Mouse (Mus musculus): Measurements from ENCODE around the gene Fcrlb. TPM values are rescaled to one million over a fixed set of nuclear protein-coding genes. Genes with fewer than 3 reads are reported as not detected.

Fcrlb gene
- polyA plus RNA-seq, 2 experiments = 0.08 TPM; not detected in 1

DNA sequence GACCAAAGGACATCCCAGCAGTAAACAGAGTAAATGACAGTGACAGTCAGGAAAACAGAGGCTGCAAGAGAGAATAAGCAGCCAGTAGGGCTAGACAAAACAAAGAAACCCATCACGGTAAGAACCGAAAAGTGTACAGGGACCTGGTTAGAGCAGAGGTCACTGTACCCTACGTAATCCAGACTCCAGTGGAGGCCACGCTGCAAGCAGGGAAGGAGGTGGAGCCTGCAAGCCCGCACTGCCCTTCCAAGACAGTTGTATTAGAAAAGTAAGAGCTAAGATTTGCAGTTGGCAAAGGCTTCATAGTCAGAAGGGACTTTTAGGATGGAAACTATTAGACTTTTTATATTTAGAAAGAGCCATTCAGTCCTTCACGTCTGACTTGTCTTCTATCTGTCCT, 14.2 kb upstream of the Fcrlb start:
- no peak overlapping the region for H3K4me3 ChIP-seq (replicated peaks; ENCODE audit: low read length)
- no peaks in the 10 kb centered on the region for H3K9me3 ChIP-seq (ENCODE audit: control insufficient read depth, low read length)
- no peak for TF ChIP-seq POLR2A (IDR thresholded peaks at IDR 0.05; ENCODE audit: borderline replicate concordance, extremely low read depth, insufficient read depth, insufficient read length)
- no peaks in the 10 kb centered on the region for H3K27me3 ChIP-seq (ENCODE audit: control insufficient read depth, insufficient read depth, low read length)
- WGBS = 57% methylated on average over 6 of the region's 6 CpGs
- H3K4me2 ChIP-seq (replicated peaks; ENCODE audit: low read depth, low read length, severe bottlenecking) = no peak overlapping the region
- no peak for DNase-seq (ENCODE audit: low spot score)
- no peaks in the 10 kb centered on the region for H3K36me3 ChIP-seq (ENCODE audit: control insufficient read depth, insufficient read depth, low read length)
- ATAC-seq (ENCODE audit: low FRiP score, low read depth) = no peak
- no peak overlapping the region for H3K9ac ChIP-seq (ENCODE audit: low read depth, low read length, severe bottlenecking)
- H3K4me1 ChIP-seq (ENCODE audit: control insufficient read depth, insufficient read depth, low read length) = no peaks in the 10 kb centered on the region
- no peak overlapping the region for H3K27ac ChIP-seq (replicated peaks; ENCODE audit: low read depth, low read length)

DNA sequence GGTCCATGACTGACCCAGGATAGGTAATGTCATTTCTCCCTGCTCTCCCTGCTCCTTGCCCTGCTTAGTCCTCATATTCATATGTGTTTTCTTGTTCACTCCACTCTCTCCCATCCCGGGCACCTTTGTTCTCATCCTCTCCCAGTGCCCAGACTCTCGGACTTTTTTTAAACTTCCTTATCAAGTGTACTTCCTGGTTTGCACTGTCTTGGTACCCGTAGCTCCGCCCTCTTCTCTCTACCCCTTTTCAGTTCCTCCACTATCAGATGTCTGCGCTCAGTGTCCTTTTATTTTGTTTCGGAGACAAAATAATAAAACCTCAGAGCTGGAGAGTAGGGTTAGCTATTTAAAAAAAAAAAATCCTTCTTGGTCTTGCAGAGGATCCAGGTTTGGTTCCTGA, 11.7 kb upstream of the Fcrlb start:
- Histone ChIP-seq H3K4me2 (replicated peaks; ENCODE audit: low read depth, low read length, severe bottlenecking) (no peak overlapping the region), H3K36me3 (ENCODE audit: control insufficient read depth, insufficient read depth, low read length) (no peaks in the 10 kb centered on the region), H3K4me3 (replicated peaks; ENCODE audit: low read length) (no peak overlapping the region), H3K27ac (replicated peaks; ENCODE audit: low read depth, low read length) (no peak overlapping the region), H3K9me3 (ENCODE audit: control insufficient read depth, low read length) (no peaks in the 10 kb centered on the region), H3K27me3 (ENCODE audit: control insufficient read depth, insufficient read depth, low read length) (no peaks in the 10 kb centered on the region), H3K4me1 (ENCODE audit: control insufficient read depth, insufficient read depth, low read length) (no peaks in the 10 kb centered on the region), H3K9ac (ENCODE audit: low read depth, low read length, severe bottlenecking) (no peak overlapping the region)
- 81% methylated on average over 6 of the region's 6 CpGs for WGBS
- ATAC-seq (ENCODE audit: low FRiP score, low read depth) = no peak
- no peak for DNase-seq (ENCODE audit: low spot score)
- no peak for TF ChIP-seq POLR2A (IDR thresholded peaks at IDR 0.05; ENCODE audit: borderline replicate concordance, extremely low read depth, insufficient read depth, insufficient read length)

GRCm38 (mm10) chr1:170919308-170919707, 6.6 kb upstream of the Fcrlb start:
- 94% methylated on average over 8 of the region's 8 CpGs for WGBS
- Histone ChIP-seq H3K9ac (ENCODE audit: low read depth, low read length, severe bottlenecking) (no peak overlapping the region), H3K27ac (replicated peaks; ENCODE audit: low read depth, low read length) (no peak overlapping the region), H3K4me1 (ENCODE audit: control insufficient read depth, insufficient read depth, low read length) (no peaks in the 10 kb centered on the region), H3K36me3 (ENCODE audit: control insufficient read depth, insufficient read depth, low read length) (no peaks in the 10 kb centered on the region), H3K27me3 (ENCODE audit: control insufficient read depth, insufficient read depth, low read length) (no peaks in the 10 kb centered on the region), H3K4me3 (replicated peaks; ENCODE audit: low read length) (no peak overlapping the region), H3K9me3 (ENCODE audit: control insufficient read depth, low read length) (no peaks in the 10 kb centered on the region), H3K4me2 (replicated peaks; ENCODE audit: low read depth, low read length, severe bottlenecking) (no peak overlapping the region)
- ATAC-seq (ENCODE audit: low FRiP score, low read depth) (no peak), DNase-seq (ENCODE audit: low spot score) (no peak)
- no peak for TF ChIP-seq POLR2A (IDR thresholded peaks at IDR 0.05; ENCODE audit: borderline replicate concordance, extremely low read depth, insufficient read depth, insufficient read length)

DNA sequence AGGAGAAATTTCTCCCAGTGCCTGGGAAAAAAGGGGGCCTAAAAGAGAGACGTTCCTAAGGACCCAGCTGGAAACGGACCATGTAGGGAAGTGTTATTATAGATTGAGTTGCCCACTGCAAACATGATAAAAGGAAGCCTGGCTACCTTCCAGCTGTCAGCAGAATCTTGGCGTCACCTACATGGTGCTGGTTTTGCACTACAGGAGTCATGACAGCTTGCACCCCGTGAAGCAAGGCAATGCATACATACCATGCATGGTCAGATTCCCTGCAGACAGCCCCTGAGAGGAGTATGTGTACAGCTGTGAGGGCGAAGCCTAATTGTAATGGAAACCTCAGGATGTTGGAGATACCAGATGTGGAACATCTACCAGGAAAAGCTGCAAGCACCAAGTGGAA, 2.9 kb upstream of the Fcrlb start:
- WGBS = 65% methylated on average over 5 of the region's 5 CpGs
- Histone ChIP-seq H3K27me3 (ENCODE audit: control insufficient read depth, insufficient read depth, low read length) (no peaks in the 10 kb centered on the region), H3K9ac (ENCODE audit: low read depth, low read length, severe bottlenecking) (no peak overlapping the region), H3K4me2 (replicated peaks; ENCODE audit: low read depth, low read length, severe bottlenecking) (no peak overlapping the region), H3K36me3 (ENCODE audit: control insufficient read depth, insufficient read depth, low read length) (no peaks in the 10 kb centered on the region), H3K27ac (replicated peaks; ENCODE audit: low read depth, low read length) (no peak overlapping the region), H3K4me3 (replicated peaks; ENCODE audit: low read length) (no peak overlapping the region), H3K9me3 (ENCODE audit: control insufficient read depth, low read length) (no peaks in the 10 kb centered on the region), H3K4me1 (ENCODE audit: control insufficient read depth, insufficient read depth, low read length) (no peaks in the 10 kb centered on the region)
- DNase-seq (ENCODE audit: low spot score) (no peak), ATAC-seq (ENCODE audit: low FRiP score, low read depth) (no peak)
- TF ChIP-seq POLR2A (IDR thresholded peaks at IDR 0.05; ENCODE audit: borderline replicate concordance, extremely low read depth, insufficient read depth, insufficient read length) = no peak

- Histone ChIP-seq H3K27ac (replicated peaks; ENCODE audit: low read depth, low read length) (no peak overlapping the region), H3K9ac (ENCODE audit: low read depth, low read length, severe bottlenecking) (no peak overlapping the region), H3K4me3 (replicated peaks; ENCODE audit: low read length) (no peak overlapping the region), H3K27me3 (ENCODE audit: control insufficient read depth, insufficient read depth, low read length) (peaks cover 22% of the 10 kb centered on the region), H3K9me3 (ENCODE audit: control insufficient read depth, low read length) (no peaks in the 10 kb centered on the region), H3K36me3 (ENCODE audit: control insufficient read depth, insufficient read depth, low read length) (no peaks in the 10 kb centered on the region), H3K4me1 (ENCODE audit: control insufficient read depth, insufficient read depth, low read length) (peaks cover 7% of the 10 kb centered on the region; the same call in 1 of the 2 replicates), H3K4me2 (replicated peaks; ENCODE audit: low read depth, low read length, severe bottlenecking) (no peak overlapping the region)
- WGBS = 78% methylated on average over 11 of the region's 11 CpGs
- no peak for TF ChIP-seq POLR2A (IDR thresholded peaks at IDR 0.05; ENCODE audit: borderline replicate concordance, extremely low read depth, insufficient read depth, insufficient read length)
- ATAC-seq (ENCODE audit: low FRiP score, low read depth) (no peak), DNase-seq (ENCODE audit: low spot score) (no peak)
These were observed 657 bp downstream of the Fcrlb start for GRCm38 (mm10) chr1:170911907-170912660.

Data from limb, embryonic 14.5 days (tissue).